Mouse (Mus musculus): ENCODE measurements around the gene A730009L09Rik.
A peak's percentile ranks its signal among the peaks of the same experiment; 100 is the strongest.

Gene A730009L09Rik

DNA sequence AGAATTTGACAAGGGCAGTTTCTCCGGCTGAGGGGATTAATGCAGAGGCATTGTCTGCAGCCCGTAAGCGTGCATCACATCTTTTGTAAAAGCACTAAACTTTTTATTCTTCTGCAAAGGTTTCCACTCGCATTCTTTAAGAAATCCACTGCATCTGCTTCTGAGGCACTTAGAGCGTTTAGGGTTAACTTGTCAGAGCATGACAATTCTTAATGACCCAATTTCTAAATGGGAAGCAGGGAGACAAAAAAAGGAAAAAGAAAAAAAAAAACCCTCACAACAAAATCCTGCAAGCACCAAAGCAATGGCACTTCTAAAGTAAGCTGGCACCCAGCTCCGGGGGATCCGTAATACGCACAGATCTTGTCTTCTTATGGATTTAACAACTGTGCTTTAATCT is at the start of gene A730009L09Rik:
A730009L09Rik (plus strand) TSS at position 301 of the 400 bp plus-strand sequence.
- DNase-seq: no peak

- no peak for DNase-seq
Observed at GRCm38 (mm10) chr16:84465581-84466165, 49.2 kb upstream of the A730009L09Rik start.

DNA sequence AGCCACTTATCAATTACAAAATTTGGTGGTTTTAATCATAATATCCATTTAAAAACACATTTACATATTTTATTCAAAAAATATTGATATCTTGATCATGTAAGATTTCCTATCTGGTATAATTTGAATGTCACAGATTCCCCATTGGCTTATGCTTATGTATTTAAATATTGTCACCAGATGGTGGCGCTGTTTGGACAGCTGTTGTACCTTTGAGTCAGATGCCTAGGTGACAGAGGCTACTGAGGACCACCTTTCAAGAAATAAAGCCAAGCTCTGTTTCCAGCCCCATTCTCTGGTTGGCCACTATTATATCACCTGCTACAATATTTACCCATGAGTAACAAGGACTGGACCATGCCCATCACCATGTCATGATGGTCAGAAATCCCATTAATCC is 46.0 kb upstream of the A730009L09Rik start:
- no peak for DNase-seq

DNA sequence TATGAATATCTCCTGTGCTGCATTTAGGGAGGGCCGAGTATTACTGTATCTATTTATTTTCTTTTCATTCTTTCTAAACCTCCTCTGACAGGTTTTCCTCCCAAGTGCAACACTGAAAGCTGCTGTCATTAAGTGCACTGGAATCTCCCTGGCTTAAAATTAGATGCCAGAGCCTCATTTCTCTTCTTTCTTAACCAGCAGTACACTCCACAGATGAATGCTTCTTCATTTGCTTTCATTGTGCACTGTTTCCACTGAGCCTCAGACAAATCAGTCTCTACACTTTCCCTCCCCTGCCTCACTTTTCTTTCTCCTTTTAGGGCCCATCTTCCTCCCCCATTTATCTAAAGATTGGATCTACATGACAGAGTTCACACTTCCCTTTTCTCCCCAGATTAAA is 44.9 kb upstream of the A730009L09Rik start:
- no peak for DNase-seq

DNA sequence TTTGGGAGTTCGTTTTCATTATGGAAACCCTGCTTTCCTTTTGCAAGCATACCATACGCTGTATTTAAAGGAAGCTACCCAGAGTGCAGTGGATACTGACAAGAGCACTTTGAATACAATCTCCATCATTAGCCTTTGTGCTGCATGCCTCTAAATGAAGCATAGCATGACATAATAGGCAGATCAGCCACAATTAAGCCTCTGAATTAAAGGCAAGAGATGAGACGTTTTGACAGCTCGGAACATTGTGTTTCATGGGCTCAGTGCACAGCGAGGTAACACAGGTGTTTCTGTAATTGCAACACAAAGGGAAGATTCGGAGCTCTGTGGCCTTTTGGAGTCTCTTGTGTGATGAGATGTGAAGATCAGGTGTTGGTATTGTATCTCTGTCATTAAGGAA is 41.5 kb upstream of the A730009L09Rik start:
- no peak for DNase-seq

DNA sequence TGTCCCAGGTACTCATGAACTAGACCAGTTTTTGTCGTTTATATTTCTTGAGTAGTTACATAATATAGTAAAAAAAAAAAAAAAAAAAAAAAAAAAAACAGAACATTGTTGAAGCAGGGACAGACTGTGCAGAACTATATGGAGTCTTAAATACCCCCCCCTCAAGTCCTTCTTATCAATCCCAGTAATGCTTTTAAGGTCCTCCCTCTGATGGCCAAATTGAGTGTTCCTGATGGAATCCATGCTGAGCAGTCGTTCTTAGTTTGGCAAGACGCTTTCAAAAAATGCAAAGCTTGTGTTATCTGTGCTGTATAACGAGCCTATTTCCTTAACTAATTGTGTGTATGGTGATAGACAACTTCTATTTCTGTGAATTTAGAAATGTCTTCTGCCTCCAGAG is 40.2 kb upstream of the A730009L09Rik start:
- DNase-seq: no peak

DNA sequence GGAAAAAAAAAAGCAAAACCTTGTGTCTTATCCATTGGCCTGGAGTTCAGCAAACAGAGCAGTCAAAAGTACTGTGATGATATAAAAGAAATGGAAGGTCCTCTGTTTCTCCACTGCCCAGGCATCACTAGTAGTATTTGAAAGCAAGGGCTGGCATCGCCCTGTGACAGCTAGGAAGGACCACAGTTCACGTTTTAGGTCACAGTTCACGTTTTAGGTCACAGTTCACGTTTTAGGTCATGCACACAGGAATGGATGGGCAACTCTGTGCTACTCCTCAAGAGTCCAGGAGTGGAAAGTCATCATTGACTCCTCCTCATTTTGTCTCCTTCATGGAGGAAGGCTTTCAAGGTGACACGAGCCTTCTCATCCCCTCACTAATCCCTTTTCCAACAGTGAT is 38.0 kb upstream of the A730009L09Rik start:
- DNase-seq: no peak

GRCm38 (mm10) chr16:84477528-84477927 is 37.4 kb upstream of the A730009L09Rik start:
- no peak for DNase-seq

DNA sequence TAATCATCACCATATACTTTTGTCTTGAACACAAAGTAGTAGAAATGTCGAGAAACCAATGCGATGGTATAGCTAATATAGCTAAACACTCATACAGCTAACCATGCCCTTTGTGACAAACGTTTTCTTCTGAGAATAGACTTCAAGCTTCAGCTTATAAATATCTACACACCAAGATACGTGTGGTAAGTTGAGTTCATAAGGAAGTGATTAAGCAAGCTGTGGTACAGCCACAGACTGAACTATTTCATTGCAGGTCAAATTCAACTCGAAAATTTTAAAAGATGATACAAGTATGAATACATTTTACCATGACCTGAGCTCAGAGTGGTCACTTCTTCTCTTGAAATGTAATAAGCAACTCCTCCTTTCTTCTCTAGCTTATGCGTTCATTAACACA is 37.0 kb upstream of the A730009L09Rik start:
- no peak for DNase-seq

- DNase-seq: no peak
Observed at GRCm38 (mm10) chr16:84485931-84486330, 29.0 kb upstream of the A730009L09Rik start.

- no peak for DNase-seq
Observed at GRCm38 (mm10) chr16:84494818-84495217, 20.1 kb upstream of the A730009L09Rik start.

- DNase-seq: no peak
Observed at GRCm38 (mm10) chr16:84495438-84495837, 19.5 kb upstream of the A730009L09Rik start.

- no peak for DNase-seq
Observed at GRCm38 (mm10) chr16:84507681-84508080, 7.2 kb upstream of the A730009L09Rik start.

DNA sequence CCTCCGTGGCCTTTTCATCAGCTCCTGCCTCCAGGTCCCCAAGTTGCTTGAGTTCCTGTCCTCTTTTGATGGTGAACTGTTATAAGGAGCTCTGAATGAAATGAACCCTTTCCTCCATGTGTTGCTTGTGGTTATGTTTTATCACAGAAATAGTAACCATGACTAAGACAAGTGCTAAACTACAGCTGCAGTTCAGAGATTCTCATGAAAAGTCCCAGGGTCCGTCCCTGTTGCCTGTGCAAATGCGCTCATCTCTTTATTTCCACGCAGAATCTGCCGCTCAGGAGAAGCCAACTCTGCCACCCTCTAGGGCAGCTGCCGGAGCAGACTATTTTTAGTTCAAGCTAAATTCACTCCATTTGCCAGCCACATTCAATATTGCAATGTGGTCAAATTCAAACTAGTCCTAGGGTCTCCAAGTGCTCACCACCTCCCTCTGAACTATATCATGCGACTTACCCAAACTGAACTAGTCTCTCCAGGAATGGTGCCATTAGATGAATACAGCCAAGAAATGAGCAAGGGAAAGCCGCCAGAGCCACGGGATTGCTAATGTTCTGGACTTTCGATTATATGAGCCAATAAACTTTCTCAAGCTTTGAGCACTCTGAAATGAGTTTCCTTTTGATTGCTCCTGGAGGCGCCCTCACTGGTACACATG is 7.2 kb downstream of the A730009L09Rik start:
- DNase-seq: no peak

GRCm38 (mm10) chr16:84523061-84523460 is 8.1 kb downstream of the A730009L09Rik start:
- no peak for DNase-seq

GRCm38 (mm10) chr16:84527375-84527774 is 12.5 kb downstream of the A730009L09Rik start:
- DNase-seq: peak; percentile 10

DNA sequence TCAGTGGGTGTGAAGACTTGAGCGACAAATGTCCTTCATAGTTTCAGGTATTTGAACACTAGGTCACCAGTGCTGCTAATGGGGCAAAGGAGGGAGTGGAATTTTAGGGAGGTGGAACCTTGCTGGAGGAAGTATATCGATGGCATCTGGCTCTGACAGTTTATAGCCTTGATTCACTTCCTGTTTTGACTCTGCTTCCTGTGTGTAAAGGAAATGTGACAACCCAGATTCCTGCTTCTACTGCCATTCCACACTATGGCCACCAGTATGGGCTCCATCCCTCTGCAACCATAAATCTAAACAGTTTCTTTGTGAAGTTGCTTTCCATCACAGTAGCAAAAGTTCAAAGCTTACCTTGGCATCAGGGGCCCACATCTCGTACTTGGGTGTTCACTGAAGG is 17.9 kb downstream of the A730009L09Rik start:
- DNase-seq: no peak

DNA sequence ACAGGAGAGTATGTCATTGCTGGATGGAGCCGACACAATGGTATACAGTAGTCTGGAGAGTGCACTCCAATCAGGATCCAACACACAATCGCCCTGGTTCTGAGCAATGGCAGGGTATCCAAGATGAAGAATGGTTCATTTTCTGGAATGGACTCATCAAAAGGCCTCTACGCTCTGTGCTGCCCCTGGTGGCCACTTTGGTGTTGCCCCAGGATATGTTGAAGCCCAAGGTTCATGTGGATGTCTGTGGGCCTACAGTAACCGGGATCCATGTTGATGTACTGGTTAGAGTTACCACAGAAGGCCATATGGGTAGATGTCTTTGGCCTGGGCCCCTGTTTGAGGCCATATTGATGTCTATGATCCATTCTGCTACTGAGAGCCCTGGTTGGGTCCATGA is 31.1 kb downstream of the A730009L09Rik start:
- DNase-seq: no peak

DNA sequence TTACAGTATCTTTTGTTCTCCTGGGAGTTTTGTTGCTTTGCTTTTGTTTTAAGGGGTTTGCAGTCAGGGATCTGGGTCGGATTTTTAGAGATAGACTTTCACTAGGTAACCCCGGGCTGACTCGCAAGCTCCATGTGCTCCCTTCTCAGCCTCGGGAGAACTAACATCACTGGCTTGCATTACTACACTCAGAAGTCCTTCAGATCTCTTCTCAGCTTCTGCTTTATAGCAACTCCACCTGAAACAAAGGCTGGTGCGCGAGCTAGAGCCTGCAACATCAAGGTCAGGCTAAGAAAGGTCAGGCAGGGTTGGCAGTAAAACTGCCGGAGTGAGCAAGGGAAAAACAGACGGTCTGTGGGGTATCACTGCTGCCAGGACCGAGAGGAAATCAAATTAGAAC is 34.2 kb downstream of the A730009L09Rik start:
- no peak for DNase-seq

DNA sequence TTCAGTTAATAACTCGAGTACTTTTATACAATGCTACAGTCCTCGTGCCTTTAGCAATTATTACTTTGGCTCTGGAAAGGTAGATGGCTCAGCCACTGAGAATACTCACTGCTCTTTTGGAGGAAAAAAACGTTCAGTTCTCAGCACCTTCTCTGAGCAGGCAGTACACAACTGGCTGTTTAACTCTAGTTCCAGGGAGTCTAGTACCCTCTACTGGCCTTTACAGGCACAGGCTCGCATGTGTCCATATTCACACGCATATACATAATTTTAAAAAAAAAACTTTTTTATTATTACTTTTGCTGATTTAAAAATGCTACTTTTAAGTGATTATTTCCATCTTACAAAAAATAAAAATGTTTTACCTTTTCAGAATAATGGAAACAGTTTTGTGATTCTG is 35.5 kb downstream of the A730009L09Rik start:
- no peak for DNase-seq

- no peak for DNase-seq
Observed at GRCm38 (mm10) chr16:84553981-84554380, 39.1 kb downstream of the A730009L09Rik start.

DNA sequence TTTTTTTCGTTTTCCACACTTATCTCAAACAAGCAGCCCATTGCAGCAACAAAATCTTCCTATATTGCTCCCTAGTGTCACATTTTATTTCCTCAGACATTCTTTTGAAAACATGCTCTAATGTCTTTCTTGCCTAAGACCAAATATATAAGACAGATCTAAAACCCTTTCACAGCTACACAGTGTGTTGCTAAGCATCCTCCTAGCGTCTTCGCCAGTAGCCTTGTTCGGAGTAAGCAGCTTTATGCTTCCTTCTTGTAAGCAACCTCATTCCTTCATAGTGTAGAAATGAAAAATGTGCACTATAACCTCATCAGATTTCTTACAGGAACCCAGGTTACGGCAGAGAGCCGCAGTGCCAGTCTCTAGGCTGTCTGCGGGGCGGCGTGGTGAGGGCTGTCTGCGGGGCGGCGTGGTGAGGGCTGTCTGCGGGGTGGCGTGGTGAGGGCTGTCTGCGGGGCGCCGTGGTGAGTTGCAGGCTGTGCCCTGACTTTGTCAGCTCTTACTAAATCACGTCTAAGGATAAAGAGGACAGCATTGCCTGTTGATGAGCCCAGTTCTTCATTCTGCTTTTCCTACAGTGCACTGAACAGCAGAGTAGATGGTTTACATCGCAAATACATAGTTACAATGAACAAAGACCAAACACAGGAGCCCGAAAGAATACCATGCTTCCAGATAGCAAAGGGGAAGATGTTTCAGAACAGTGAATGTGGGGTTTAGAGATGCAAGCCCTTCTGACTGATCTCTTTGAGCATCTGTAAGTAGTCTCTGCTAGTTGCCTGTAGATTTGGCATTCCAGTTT is 43.4 kb downstream of the A730009L09Rik start:
- DNase-seq: peak; percentile 9

GRCm38 (mm10) chr16:84559569-84560278 is 44.8 kb downstream of the A730009L09Rik start:
- DNase-seq: no peak

GRCm38 (mm10) chr16:84560279-84560602 is 45.3 kb downstream of the A730009L09Rik start:
- no peak for DNase-seq
